Mouse (Mus musculus) olfactory bulb, adult 2 months (tissue): ENCODE measurements around the gene Erc2.

ENCODE experiments used
- CTCF ChIP-seq: fragments of 200-500 bp; IDR thresholded peaks from 2 replicates; pipeline ENCODE4 v1.5.1; 2012; ENCODE audit warnings: low read depth, mild to moderate bottlenecking, low read length, moderate library complexity; ENCODE audit not compliant: insufficient read depth
- POLR2A ChIP-seq: fragments of 200-500 bp; IDR thresholded peaks from 2 replicates; pipeline ENCODE4 v1.6.1; 2012; ENCODE audit warnings: mild to moderate bottlenecking, low read depth, low read length, moderate library complexity; ENCODE audit not compliant: insufficient read depth

DNA sequence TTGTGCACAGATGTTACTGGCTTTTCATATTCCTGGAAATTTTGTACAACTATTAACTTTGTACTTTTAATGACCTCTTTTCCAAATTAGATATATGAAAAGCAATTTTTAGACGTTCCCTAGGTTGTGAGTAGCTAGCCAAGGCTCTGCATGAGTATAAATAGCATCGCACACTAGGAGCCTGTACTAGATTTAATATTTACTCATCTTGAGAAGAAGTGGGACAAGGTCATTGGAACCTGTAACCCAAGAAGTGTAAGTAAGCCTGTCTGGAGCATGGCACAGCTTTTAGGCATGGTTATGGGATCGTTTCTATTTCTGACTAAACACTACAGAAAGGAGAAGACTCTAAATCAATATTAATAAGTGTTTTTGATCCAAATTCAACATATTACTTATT lies 36.4 kb downstream of the Erc2 start:
- TF ChIP-seq POLR2A (no peak), CTCF (no peak)
